Mouse (Mus musculus) kidney, adult 18-20 months (tissue): ENCODE measurements around the gene Fam192a.
A peak's percentile ranks its signal among the peaks of the same experiment; 100 is the strongest.

ENCODE experiments used
- DNase-seq: peaks from one replicate; pipeline ENCODE4 v3.0.0; 2021

Gene Fam192a

GRCm38 (mm10) chr8:94601607-94602385 is at the start of gene Fam192a, which contains the start of gene Rspry1:
Fam192a (minus strand) TSS chr8:94601997.
Rspry1 (plus strand) TSS chr8:94601937.
- DNase-seq: peak; percentile 99

GRCm38 (mm10) chr8:94649496-94649895 is 47.7 kb upstream of the Fam192a start:
- DNase-seq: no peak

GRCm38 (mm10) chr8:94646165-94646564 is 44.4 kb upstream of the Fam192a start:
- DNase-seq: no peak

- no peak for DNase-seq
Observed at GRCm38 (mm10) chr8:94645202-94645601, 43.4 kb upstream of the Fam192a start.

GRCm38 (mm10) chr8:94641938-94642337 is 40.1 kb upstream of the Fam192a start:
- no peak for DNase-seq

- DNase-seq: no peak
Observed at GRCm38 (mm10) chr8:94641183-94641582, 39.4 kb upstream of the Fam192a start.

- no peak for DNase-seq
Observed at GRCm38 (mm10) chr8:94634211-94634610, 32.4 kb upstream of the Fam192a start.

- DNase-seq: no peak
Observed at GRCm38 (mm10) chr8:94633564-94634194, 31.9 kb upstream of the Fam192a start.

GRCm38 (mm10) chr8:94624885-94625284 is 23.1 kb upstream of the Fam192a start:
- DNase-seq: no peak

- no peak for DNase-seq
Observed at GRCm38 (mm10) chr8:94607064-94607463, 5.3 kb upstream of the Fam192a start.

GRCm38 (mm10) chr8:94604030-94604429 is 2.2 kb upstream of the Fam192a start:
- DNase-seq: no peak

- DNase-seq: peak; percentile 56
Observed at GRCm38 (mm10) chr8:94602471-94603131, 804 bp upstream of the Fam192a start.

GRCm38 (mm10) chr8:94601034-94601606 is 677 bp downstream of the Fam192a start:
- no peak for DNase-seq

GRCm38 (mm10) chr8:94600478-94600877 is 1.3 kb downstream of the Fam192a start:
- no peak for DNase-seq

GRCm38 (mm10) chr8:94594211-94594610 is 7.6 kb downstream of the Fam192a start:
- no peak for DNase-seq

GRCm38 (mm10) chr8:94591691-94592090 is 10.1 kb downstream of the Fam192a start:
- DNase-seq: no peak

GRCm38 (mm10) chr8:94584238-94584817 is 17.5 kb downstream of the Fam192a start:
- peak; percentile 46 for DNase-seq

- DNase-seq: no peak
Observed at GRCm38 (mm10) chr8:94582569-94582968, 19.2 kb downstream of the Fam192a start.

GRCm38 (mm10) chr8:94581820-94582483 is 19.8 kb downstream of the Fam192a start:
- no peak for DNase-seq

- no peak for DNase-seq
Observed at GRCm38 (mm10) chr8:94575148-94575547, 26.6 kb downstream of the Fam192a start.

GRCm38 (mm10) chr8:94574159-94574907 is 27.5 kb downstream of the Fam192a start:
- DNase-seq: no peak

- DNase-seq: no peak
Observed at GRCm38 (mm10) chr8:94571896-94572295, 29.9 kb downstream of the Fam192a start.
